Mouse (Mus musculus) spleen, adult 2 months (tissue): ENCODE results near the gene Atp6v1g3. TPM values are rescaled to one million over a fixed set of nuclear protein-coding genes. Genes with fewer than 3 reads are reported as not detected.

ENCODE experiments used
- DNase-seq, 2 experiments: peaks; one replicate each; pipeline versions ENCODE4 v3.0.0 to v3.0.0-alpha.2; 2012 to 2021; ENCODE audit warnings: low spot score in 2 of 2, low read depth in 1 of 2
- H3K27ac ChIP-seq: fragments of 200-500 bp; 2 replicates; pipeline ENCODE4 v1.5.1; 2012; ENCODE audit warnings: low read length, inconsistent platforms; ENCODE audit not compliant: insufficient read depth
- H3K27me3 ChIP-seq: fragments of 200-500 bp; 2 replicates; pipeline ENCODE4 v1.6.1; 2012; ENCODE audit warnings: mild to moderate bottlenecking, moderate library complexity, low read length, inconsistent platforms; ENCODE audit not compliant: control insufficient read depth, insufficient read depth
- H3K36me3 ChIP-seq: fragments of 200-500 bp; 2 replicates; pipeline ENCODE4 v1.6.1; 2012; ENCODE audit warnings: mild to moderate bottlenecking, low read length, inconsistent platforms; ENCODE audit not compliant: control insufficient read depth, insufficient read depth
- H3K4me1 ChIP-seq: fragments of 200-500 bp; 2 replicates; pipeline ENCODE4 v1.6.1; 2011; ENCODE audit warnings: inconsistent platforms; ENCODE audit not compliant: control insufficient read depth, insufficient read depth, insufficient read length
- H3K4me3 ChIP-seq: fragments of 200-500 bp; 2 replicates; pipeline ENCODE4 v1.5.1; 2011; ENCODE audit warnings: mild to moderate bottlenecking, inconsistent platforms; ENCODE audit not compliant: insufficient read depth, insufficient read length; ENCODE audit errors: extremely low read depth
- CTCF ChIP-seq: fragments of 200-500 bp; IDR thresholded peaks from 2 replicates; pipeline ENCODE4 v1.5.1; 2011; ENCODE audit warnings: mild to moderate bottlenecking, inconsistent platforms; ENCODE audit not compliant: insufficient read depth, insufficient read length, insufficient replicate concordance; ENCODE audit errors: extremely low read depth
- POLR2A ChIP-seq: fragments of 200-500 bp; IDR thresholded peaks from 2 replicates; pipeline ENCODE4 v1.6.1; 2011; ENCODE audit warnings: low read depth, low read length, inconsistent platforms
- WGBS: fragments of 180-500 bp; shearing (Covaris S2); methylation state at CpG from one replicate; pipeline ENCODE4 v1.1.7; 2018; 5-methylcytosine and 5-hydroxymethylcytosine counted together
- polyA plus RNA-seq: library from polyadenylated mRNA; depleted of rRNA; stranded (reverse); fragments of >200 nt; gene quantifications from 2 replicates; pipeline ENCODE4 v1.2.3, GENCODE M21; 2012; rRNA removed

The Atp6v1g3 gene
- polyA plus RNA-seq, 1 experiment: not detected

DNA sequence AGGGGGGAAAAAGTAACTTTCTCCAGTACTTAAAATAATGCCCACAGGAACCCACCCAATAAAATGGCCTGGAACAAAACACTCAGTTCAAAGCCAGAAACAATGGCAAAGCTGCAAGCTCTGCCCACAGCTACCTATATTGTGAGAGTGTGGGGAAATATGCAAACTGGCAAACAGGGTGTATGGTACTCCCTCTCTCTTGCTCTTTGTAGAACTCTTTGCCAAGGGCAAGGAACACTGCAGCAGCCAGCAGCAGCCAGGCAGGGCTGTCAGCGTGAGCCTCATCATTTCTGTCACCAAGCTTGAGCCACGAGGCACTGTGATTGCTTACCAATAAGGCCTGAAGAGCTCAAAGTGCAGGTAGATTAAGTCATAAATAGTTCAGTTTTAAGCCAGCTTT, 53.0 kb downstream of the Atp6v1g3 start:
- no peaks in the 10 kb centered on the region for H3K27me3 ChIP-seq
- no peak overlapping the region for H3K27ac ChIP-seq
- WGBS: 85% methylated on average over 2 of the region's 2 CpGs
- H3K4me1 ChIP-seq: peaks cover 6% of the 10 kb centered on the region
- no peak overlapping the region for H3K4me3 ChIP-seq
- TF ChIP-seq POLR2A (no peak), CTCF (no peak)
- no peaks in the 10 kb centered on the region for H3K36me3 ChIP-seq
- no peak for DNase-seq

DNA sequence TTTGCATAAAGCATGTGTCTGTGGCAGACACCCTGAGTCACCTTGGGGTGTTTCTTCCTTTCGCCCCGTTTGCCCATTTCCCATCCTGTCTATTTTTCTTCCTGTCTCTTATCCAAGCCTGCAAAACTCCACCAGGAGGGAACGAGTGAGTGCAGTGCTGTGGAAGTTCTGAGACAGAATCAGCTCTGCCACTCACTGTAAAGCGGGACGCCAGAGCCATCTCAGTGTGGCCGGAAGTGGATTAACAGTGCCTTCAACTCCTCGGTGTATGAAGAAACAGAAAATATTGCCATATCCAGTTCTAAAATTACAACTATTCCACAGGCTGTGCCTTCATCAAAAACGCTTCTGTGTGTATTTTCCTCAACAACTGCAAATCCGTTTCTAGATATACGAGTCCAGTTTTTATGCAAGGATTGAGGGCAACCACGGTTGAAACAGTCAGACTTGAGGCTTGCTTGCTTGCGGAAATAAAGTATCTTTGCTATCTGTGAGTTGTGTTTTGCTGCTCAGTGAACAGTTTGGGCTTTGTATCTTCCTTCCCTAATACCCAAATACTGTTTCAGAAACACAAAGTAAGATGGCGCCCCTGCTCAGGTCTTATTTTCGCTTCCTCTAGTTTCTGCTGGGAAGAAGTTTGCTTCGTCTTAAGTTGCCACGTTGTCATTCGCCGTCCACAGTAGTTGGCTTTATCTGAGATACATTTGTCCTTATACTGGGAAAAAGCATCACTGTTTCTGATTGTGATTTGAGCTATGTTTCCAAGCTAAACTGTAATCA, 54.1 kb downstream of the Atp6v1g3 start:
- WGBS: 57% methylated on average over 18 of the region's 18 CpGs
- DNase-seq: peak in 1 of 2 experiments; percentile 13
- peak overlapping the region; percentile 4; the same call in 1 of the 2 replicates for H3K4me3 ChIP-seq

DNA sequence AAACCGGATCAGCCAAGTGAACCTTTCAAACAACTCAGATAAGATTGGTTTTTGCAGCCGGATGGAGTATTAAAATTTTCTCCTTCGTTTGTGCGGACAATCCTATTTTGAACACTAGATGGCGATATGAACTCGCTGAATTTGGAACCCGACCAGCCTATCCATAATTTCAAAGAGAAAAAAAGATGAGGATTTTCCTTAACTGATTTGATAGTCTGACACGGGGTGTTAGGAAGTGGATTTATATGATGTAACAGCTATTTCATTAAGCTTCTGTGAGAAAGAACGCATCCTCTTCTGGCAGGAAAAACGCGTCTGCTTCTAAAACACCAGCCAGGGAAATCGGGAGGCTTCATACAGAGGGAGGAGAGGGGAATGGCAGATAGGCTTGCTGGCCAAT, 54.8 kb downstream of the Atp6v1g3 start:
- Histone ChIP-seq H3K27me3 (no peaks in the 10 kb centered on the region), H3K36me3 (no peaks in the 10 kb centered on the region), H3K4me1 (peaks cover 2% of the 10 kb centered on the region), H3K27ac (peak overlapping the region; percentile 70; the same call in 1 of the 2 replicates), H3K4me3 (no peak overlapping the region)
- 19% methylated on average over 12 of the region's 12 CpGs for WGBS
- TF ChIP-seq CTCF (no peak), POLR2A (no peak)
- no peak for DNase-seq

More for the DNA sequence above, 54.1 kb downstream of the Atp6v1g3 start:
- no peaks in the 10 kb centered on the region for H3K27me3 ChIP-seq
- H3K27ac ChIP-seq: peak overlapping the region; percentile 70
- H3K4me1 ChIP-seq: peaks cover 6% of the 10 kb centered on the region
- TF ChIP-seq POLR2A (no peak), CTCF (no peak)
- no peaks in the 10 kb centered on the region for H3K36me3 ChIP-seq

DNA sequence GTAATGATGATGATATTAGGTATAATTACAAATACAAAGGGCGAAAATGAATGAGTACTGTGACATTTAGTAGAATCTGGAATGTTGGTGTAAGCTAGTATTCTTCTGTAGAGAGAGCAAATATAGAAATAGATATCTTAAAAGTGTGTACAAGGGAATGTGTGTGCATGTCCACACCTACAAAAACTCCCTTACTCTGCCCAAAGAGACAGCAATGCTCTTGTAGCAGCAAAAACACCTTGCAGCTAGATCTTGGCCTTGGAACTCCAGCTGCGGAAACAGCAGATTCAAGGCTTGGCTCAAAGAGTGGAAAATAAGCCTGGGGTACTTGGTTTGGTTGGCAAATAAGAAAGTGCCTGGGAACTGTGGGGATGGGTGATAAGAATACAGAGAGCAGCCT, 57.0 kb downstream of the Atp6v1g3 start:
- TF ChIP-seq CTCF: no peak
- no peak for TF ChIP-seq POLR2A
- no peaks in the 10 kb centered on the region for H3K27me3 ChIP-seq
- no peaks in the 10 kb centered on the region for H3K36me3 ChIP-seq
- H3K4me3 ChIP-seq: no peak overlapping the region
- DNase-seq: no peak
- H3K4me1 ChIP-seq: no peaks in the 10 kb centered on the region; the same call in 1 of the 2 replicates
- WGBS: 95% methylated on average over 2 of the region's 2 CpGs
- no peak overlapping the region for H3K27ac ChIP-seq

DNA sequence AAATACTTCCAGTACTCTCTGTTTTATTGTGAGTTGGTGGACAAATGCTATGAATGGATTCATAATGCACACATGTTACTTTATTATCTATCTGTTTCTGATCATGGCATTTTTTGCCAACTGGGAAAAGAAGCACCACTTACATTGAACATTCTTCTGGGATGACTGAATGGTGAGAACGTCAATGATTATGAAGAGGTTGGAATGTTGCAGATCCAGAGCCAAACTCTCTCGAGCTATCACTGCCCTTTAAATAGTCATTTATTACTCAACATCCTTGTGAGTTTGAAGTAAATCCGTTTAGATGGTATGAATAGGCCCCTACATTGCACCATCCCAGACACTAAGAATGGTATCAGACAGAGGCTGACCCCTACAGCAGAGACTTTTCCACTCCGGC, 58.1 kb downstream of the Atp6v1g3 start:
- H3K27me3 ChIP-seq: no peaks in the 10 kb centered on the region
- no peak overlapping the region for H3K4me3 ChIP-seq
- no peak overlapping the region for H3K27ac ChIP-seq
- TF ChIP-seq CTCF (no peak), POLR2A (no peak)
- WGBS: 79% methylated on average over 4 of the region's 4 CpGs
- no peaks in the 10 kb centered on the region; the same call in 1 of the 2 replicates for H3K4me1 ChIP-seq
- DNase-seq: no peak
- H3K36me3 ChIP-seq: no peaks in the 10 kb centered on the region

DNA sequence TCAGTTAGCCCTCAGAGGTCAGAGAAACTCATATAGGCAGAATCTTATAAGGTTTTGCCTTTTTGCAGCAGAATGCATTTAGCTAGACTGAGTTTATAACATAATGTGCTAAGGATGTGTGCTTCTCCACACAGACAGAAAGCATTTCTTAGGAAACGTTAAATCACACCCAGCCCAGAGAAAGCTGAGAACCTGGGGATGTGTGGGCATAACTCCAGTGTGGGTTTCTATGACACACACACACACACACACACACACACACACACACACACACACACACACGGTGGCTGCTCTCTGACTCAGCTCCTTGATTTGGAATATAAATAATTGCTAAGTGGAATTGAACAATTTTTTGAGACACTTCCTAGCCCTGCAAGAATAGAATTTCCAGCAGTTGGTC, 61.2 kb downstream of the Atp6v1g3 start:
- H3K4me3 ChIP-seq: no peak overlapping the region
- TF ChIP-seq CTCF: no peak
- no peak for TF ChIP-seq POLR2A
- no peak overlapping the region for H3K27ac ChIP-seq
- H3K27me3 ChIP-seq: no peaks in the 10 kb centered on the region
- no peaks in the 10 kb centered on the region for H3K36me3 ChIP-seq
- WGBS: 58% methylated on average over 2 of the region's 2 CpGs
- no peaks in the 10 kb centered on the region for H3K4me1 ChIP-seq
- DNase-seq: no peak

DNA sequence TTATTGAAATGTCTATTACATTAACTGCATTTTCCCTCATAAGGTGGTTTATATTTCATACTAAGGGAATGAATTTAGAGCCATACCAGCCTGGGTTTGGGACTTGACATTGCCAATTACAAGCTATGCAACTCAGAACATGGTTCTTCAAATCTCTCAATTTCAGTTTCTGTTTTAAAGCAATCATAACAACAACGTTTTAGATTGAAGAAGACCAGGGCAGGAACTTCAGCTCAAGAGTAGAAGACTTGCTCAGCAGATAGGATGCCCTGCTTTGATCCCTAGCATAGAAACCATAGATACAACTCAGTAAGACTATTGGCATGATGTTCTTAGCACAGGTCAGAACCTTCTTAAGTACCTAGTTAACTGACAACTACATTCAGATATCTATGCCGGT, 63.9 kb downstream of the Atp6v1g3 start:
- 52% methylated on average over 2 of the region's 2 CpGs for WGBS
- Histone ChIP-seq H3K4me3 (no peak overlapping the region), H3K36me3 (no peaks in the 10 kb centered on the region), H3K27ac (no peak overlapping the region), H3K27me3 (no peaks in the 10 kb centered on the region), H3K4me1 (no peaks in the 10 kb centered on the region)
- TF ChIP-seq CTCF (no peak), POLR2A (no peak)
- no peak for DNase-seq

Other genes with a start within 250 kb of the Atp6v1g3 start
- 239 and 294 TPM in 2 replicates for gene Ptprc, start 98.0 kb upstream of the Atp6v1g3 start, polyA plus RNA-seq